Mouse (Mus musculus) heart, embryonic 14.5 days (tissue): ENCODE data around the gene Dennd4c. TPM values are rescaled to one million over a fixed set of nuclear protein-coding genes. Genes with fewer than 3 reads are reported as not detected.

Experiments used
- ATAC-seq: fragments of 200-750 bp; cut with Nextera tagmentation; 2 replicates; pipeline ENCODE4 v1.8.0; 2017; ENCODE audit warnings: low read depth, moderate TSS enrichment; ENCODE audit not compliant: insufficient number of reproducible peaks, insufficient read depth, low FRiP score
- H3K27ac ChIP-seq, 2 experiments: fragments of 200-500 bp in 1 of 2; fragments of 300-500 bp in 1 of 2; sonication (generic) in 1 of 2; replicated peaks in 1 of 2; 2 replicates each; pipeline ENCODE4 v1.5.1; 2012 to 2014; ENCODE audit warnings: low read depth in 2 of 2, low read length in 2 of 2, control low read depth in 1 of 2, mild to moderate bottlenecking in 1 of 2, mixed read lengths in 1 of 2; ENCODE audit not compliant: control insufficient read depth in 1 of 2, insufficient read depth in 1 of 2
- H3K27me3 ChIP-seq: fragments of 300-500 bp; sonication (generic); 2 replicates; pipeline ENCODE4 v1.6.1; 2014; ENCODE audit warnings: mild to moderate bottlenecking, low read length, control low read depth; ENCODE audit not compliant: control insufficient read depth, insufficient read depth
- H3K36me3 ChIP-seq: fragments of 300-500 bp; sonication (generic); 2 replicates; pipeline ENCODE4 v1.6.1; 2014; ENCODE audit warnings: mild to moderate bottlenecking, control low read depth, low read length, mixed read lengths; ENCODE audit not compliant: control insufficient read depth, insufficient read depth
- H3K4me1 ChIP-seq, 2 experiments: fragments of 200-500 bp in 1 of 2; fragments of 300-500 bp in 1 of 2; sonication (generic) in 1 of 2; 2 replicates each; pipeline ENCODE4 v1.6.1; 2012 to 2014; ENCODE audit warnings: low read length in 2 of 2, control low read depth in 1 of 2, mixed read lengths in 1 of 2; ENCODE audit not compliant: control insufficient read depth in 2 of 2, insufficient read depth in 2 of 2
- H3K4me2 ChIP-seq: fragments of 300-500 bp; sonication (generic); 2 replicates; pipeline ENCODE4 v1.6.1; 2014; ENCODE audit warnings: mild to moderate bottlenecking, low read length
- H3K4me3 ChIP-seq, 2 experiments: fragments of 200-500 bp in 1 of 2; fragments of 300-500 bp in 1 of 2; sonication (generic) in 1 of 2; 2 replicates each; pipeline ENCODE4 v1.5.1; 2012 to 2014; ENCODE audit warnings: low read length in 2 of 2, mild to moderate bottlenecking in 2 of 2, control low read depth in 1 of 2, low read depth in 1 of 2, moderate library complexity in 1 of 2; ENCODE audit not compliant: control insufficient read depth in 1 of 2, insufficient read depth in 1 of 2
- H3K9ac ChIP-seq: fragments of 300-500 bp; sonication (generic); 2 replicates; pipeline ENCODE4 v1.6.1; 2014; ENCODE audit warnings: mild to moderate bottlenecking, low read length
- H3K9me3 ChIP-seq: fragments of 300-500 bp; sonication (generic); 2 replicates; pipeline ENCODE4 v1.6.1; 2016; ENCODE audit warnings: low read length, control low read depth; ENCODE audit not compliant: control insufficient read depth
- WGBS: fragments of 180-500 bp; shearing (Covaris S2); extraction: QIAGEN DNeasy Blood & Tissue Kit; methylation state at CpG from one replicate; pipeline ENCODE4 v1.1.7; 2014; 5-methylcytosine and 5-hydroxymethylcytosine counted together
- polyA plus RNA-seq: library from polyadenylated mRNA; unstranded; fragments of >200 nt; fragmentation: Nextera tagmentation; extraction: Ambion mirVana; gene quantifications from 2 replicates; pipeline ENCODE4 v1.2.1, GENCODE M21; 2014

The Dennd4c gene
- polyA plus RNA-seq, 1 experiment from 2014 or later: 7.4 TPM

DNA sequence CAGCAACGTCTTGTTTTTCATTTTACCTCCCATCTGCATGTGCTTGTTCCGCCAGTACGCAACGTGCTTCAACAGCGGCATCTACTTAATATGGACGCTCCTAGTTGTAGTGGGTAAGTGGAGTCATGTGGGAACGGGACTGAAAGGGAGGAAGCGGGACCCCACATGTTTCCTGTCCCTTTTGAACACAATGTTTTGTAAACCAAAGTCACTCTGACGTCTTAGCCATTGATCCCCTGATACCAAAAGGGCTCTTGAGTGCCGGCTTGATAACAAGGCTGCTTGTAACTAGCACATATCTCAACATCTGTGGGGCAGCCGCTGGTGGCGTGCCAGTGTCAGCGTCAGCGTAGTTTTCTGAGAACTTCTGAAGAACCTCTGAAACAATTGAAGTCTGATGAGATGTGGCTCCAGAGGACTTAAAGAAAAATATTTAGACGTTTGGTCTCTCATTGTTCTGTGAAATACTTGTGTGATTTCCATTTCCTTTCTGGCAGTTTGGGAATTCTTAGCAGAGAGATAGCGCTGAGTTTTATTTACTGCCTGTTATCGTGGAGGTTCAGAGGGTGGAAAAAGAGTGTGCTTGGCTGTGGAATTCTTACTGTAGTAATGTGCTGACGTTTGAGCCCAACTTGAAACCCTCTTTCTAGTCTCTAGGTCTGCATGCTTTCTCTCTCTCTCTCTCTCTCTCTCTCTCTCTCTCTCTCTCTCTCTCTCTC, 138.0 kb downstream of the Dennd4c start:
- 2% methylated on average over 18 of the region's 18 CpGs for WGBS
- H3K9me3 ChIP-seq: no peaks in the 10 kb centered on the region
- H3K27ac ChIP-seq: peak overlapping the region; percentile 79 to 86
- H3K4me3 ChIP-seq: peak overlapping the region; percentile 36 to 41
- ATAC-seq: peak; percentile 68
- peak overlapping the region; percentile 36 for H3K9ac ChIP-seq
- peaks cover 3 to 11% of the 10 kb centered on the region in 2 experiments; a peak in 3 of 4 replicates for H3K4me1 ChIP-seq
- H3K27me3 ChIP-seq: no peaks in the 10 kb centered on the region
- peaks cover 16% of the 10 kb centered on the region for H3K36me3 ChIP-seq
- peak overlapping the region; percentile 67 for H3K4me2 ChIP-seq

DNA sequence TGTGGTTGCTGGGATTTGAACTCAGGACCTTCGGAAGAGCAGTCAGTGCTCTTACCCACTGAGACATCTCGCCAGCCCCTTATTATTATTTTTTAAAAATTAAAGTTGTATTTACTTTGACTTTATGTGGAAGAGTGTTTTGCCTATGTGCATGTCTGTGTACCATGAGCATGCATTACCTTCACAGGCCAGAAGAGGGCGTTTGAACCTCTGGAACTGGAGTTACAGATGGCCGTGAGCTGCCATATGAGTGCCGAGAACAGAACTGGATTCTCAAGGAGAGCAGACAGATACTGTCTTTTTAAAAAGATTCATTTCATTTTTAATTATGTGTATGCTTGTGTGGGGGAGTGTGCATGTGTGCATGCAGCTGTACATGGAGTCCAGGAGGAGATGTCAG, 139.5 kb downstream of the Dennd4c start:
- Histone ChIP-seq H3K36me3 (peaks cover 16% of the 10 kb centered on the region), H3K27ac (no peak overlapping the region), H3K27me3 (no peaks in the 10 kb centered on the region), H3K4me2 (no peak overlapping the region), H3K9ac (no peak overlapping the region), H3K4me1 (peaks cover 3 to 11% of the 10 kb centered on the region in 2 experiments; a peak in 3 of 4 replicates), H3K4me3 (no peak overlapping the region), H3K9me3 (no peaks in the 10 kb centered on the region)
- no peak for ATAC-seq
- WGBS: 78% methylated on average over 5 of the region's 5 CpGs

DNA sequence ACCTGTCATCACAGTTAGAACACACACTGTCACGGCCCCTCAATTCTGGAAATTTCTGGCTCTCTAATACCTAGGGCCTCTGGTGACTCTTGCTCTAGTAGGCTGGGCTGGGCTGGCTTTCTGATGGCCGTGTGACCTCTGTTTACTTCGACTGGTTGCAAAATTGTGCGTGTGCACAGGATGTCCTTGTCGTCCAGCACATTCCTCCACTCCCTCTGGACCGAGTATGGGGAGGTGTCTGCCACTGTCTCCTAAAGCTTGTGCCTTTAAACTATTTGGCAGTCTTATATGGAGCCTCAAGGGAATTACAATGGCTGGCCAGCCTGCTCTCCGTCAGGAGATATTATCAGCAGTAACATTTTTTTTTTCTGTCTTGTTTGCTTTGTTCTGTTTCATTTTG, 149.1 kb downstream of the Dennd4c start:
- 48% methylated on average over 7 of the region's 7 CpGs for WGBS
- H3K27me3 ChIP-seq: no peaks in the 10 kb centered on the region

DNA sequence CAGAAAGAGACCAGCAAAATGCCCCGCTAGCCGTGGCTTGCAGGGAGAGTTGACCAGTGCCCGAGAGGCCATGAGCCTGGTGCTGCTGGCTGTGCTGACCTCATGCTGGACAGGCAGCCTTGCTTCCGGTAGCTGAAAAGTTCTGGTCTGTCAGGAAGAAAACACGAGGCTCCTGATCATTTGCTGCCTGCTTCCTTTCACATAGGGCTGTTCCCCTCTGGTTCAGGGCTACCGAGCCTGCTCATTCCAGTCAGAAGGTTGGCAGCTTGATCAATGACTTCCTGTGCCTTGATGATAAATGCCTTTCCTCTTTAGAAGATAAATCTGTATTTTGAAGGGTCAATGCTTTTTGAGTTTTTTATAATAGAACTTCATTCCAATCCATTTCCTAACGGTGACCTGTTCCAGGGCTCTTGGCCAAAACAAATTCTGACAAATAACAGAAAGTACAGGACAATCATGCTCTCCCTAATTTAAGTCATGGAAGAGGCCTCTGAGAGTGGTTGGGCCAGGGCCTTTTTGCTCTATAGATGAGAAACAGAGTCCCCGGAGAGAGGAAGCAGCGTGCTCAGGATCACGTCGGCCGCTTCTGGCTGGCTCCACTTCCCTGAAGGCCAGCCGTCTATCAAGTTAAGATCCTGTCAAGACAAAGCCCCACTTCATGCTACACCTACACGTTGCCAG, 150.6 kb downstream of the Dennd4c start:
- 32% methylated on average over 14 of the region's 14 CpGs for WGBS
- ATAC-seq: peak; percentile 75
- Histone ChIP-seq H3K27ac (peak overlapping the region; percentile 56 to 83), H3K4me2 (no peak overlapping the region), H3K9ac (no peak overlapping the region), H3K4me3 (no peak overlapping the region), H3K4me1 (peaks cover 3 to 6% of the 10 kb centered on the region in 2 experiments; a peak in 1 of 4 replicates), H3K36me3 (0 out of 2 replicates have a peak, but pooled peaks cover 3% of the 10 kb centered on the region), H3K27me3 (no peaks in the 10 kb centered on the region), H3K9me3 (no peaks in the 10 kb centered on the region)

More for the DNA sequence above, 149.1 kb downstream of the Dennd4c start:
- H3K4me3 ChIP-seq: no peak overlapping the region
- H3K27ac ChIP-seq: peak overlapping the region in 1 of 2 experiments; percentile 35; a peak in 1 of 4 replicates
- H3K9me3 ChIP-seq: no peaks in the 10 kb centered on the region
- H3K4me2 ChIP-seq: no peak overlapping the region
- no peak for ATAC-seq
- H3K9ac ChIP-seq: no peak overlapping the region
- no peaks in the 10 kb centered on the region for H3K36me3 ChIP-seq
- H3K4me1 ChIP-seq: peaks cover 3 to 6% of the 10 kb centered on the region in 2 experiments; a peak in 1 of 4 replicates

Other genes with a start within 250 kb of the Dennd4c start
- 0.15 TPM in 1 of 2 replicates, not detected in the other for gene Saxo1, start 190.2 kb upstream of the Dennd4c start, polyA plus RNA-seq
- gene Rraga, start 172.9 kb upstream of the Dennd4c start, polyA plus RNA-seq: 67.4 and 72.3 TPM in 2 replicates
- 9.4 and 10.6 TPM in 2 replicates for gene Haus6, start 136.5 kb upstream of the Dennd4c start, polyA plus RNA-seq
- gene Plin2, start 78.5 kb upstream of the Dennd4c start, polyA plus RNA-seq: 68.0 and 70.2 TPM in 2 replicates
- 485 and 531 TPM in 2 replicates for gene Rps6, start 108.9 kb downstream of the Dennd4c start, polyA plus RNA-seq
- 35.1 and 38.0 TPM in 2 replicates for gene Acer2, start 125.8 kb downstream of the Dennd4c start, polyA plus RNA-seq